Mouse (Mus musculus) cerebellum, postnatal 36 days (tissue): ENCODE measurements around the gene Tmem273.

ENCODE experiments used
- DNase-seq, 2 experiments: peaks; one replicate each; pipeline ENCODE4 v3.0.0; 2021 to 2022; ENCODE audit warnings: mixed read lengths in 2 of 2

The Tmem273 gene

DNA sequence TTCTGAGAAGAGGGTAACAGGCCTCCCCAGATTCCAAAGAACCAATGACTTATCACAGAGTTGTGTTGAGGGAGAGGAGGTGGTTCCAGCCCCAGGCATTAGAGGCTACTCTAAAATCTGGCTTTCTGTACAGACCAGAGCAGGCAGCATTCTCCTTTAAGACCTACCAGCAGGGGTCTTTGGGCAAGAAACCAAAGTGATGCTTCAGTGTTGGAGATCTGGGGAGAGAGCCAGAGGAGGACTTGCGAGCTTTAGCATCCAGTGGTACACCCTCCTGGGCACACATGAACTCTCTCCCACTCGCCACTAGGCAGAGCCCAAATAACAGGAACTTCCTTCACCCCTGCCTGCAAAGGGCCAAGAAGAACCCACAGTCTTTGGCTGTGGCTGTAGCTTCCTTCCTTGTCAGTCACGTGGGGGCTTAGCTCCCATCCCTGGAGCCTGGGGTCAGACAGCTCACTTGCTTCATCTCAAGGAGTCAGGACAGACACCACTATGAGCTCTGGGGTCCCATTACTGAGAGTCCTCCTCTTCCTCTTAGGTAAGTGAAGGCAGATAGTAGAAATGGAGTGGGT, at the start of gene Tmem273:
TSS of gene Tmem273 (plus strand) at position 408 of the 575 bp plus-strand sequence.
- no peak for DNase-seq

DNA sequence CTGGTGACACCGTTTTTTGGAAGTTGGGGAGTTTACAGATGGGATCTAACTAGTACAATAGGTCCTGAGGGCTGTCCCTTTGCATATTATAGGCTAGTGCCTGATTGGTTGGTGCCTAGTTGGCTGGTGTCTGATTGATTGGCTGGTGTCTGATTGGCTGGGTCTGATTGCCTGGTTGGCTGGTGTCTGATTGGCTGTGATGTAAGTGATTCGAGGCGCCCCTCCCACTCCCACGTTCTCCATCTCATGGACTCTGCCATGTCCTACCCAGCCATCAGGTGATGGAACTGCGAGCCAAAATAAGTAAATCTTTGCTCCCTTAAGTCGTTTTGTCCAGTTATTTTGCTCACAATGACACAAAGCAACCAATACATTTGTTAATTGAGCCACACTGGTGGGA, 49.2 kb upstream of the Tmem273 start:
- no peak for DNase-seq

DNA sequence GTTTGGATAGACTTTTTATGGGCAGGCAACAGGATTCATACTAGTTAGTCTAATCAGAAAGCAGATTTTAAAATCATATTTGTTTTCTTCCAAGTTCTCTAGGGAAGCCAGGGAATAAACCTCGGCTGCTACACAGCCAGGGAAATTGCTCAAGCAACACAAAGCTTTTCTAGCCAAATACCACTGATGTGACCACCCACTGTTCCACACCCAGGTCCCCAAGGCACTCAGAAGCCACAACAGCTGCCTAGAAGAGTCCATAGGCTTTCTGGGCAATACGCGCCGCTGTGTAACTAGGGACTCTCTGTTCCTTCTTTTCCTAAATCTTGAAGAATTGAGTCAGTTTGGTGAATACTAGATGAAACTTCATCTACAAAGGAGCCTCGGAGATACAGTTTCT, 47.2 kb upstream of the Tmem273 start:
- DNase-seq: no peak

DNA sequence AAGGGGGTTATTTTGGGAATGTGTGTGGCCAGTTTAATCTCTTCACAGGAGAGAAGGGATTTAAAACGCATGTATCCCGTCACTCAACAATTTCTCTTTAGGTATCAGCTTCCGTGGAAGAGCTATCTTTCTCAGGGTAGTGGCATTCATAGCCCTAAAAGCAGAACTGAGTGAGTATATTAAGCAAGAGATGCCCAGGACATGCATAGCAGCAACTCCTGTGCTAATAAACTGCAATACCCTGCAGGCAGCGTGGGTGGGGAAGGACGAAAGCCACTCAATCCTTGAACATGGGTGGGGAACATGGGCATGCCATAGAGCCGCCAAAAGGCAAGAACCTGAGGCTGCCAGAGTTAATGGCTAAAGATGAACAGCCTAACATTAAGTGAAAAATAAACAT, 37.2 kb upstream of the Tmem273 start:
- no peak for DNase-seq

DNA sequence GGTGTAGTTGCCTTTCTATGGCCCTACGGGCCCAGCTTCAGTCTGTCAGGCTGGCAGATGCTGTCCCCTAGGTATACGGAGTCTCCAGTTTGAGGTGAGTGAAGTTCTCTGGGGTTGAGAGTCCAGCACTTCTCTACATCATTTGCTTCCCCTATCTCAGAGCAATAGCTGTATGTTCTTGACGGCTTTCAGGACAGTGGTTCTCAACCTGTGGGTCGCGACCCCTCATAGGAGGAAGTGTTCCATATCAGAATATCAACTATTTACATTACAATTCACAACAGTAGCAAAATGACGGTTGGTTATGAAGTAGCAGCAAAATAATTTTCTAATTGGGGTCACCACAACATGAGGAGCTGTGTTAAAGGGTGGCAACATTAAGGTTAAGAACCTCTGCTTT, 35.0 kb upstream of the Tmem273 start:
- DNase-seq: no peak

DNA sequence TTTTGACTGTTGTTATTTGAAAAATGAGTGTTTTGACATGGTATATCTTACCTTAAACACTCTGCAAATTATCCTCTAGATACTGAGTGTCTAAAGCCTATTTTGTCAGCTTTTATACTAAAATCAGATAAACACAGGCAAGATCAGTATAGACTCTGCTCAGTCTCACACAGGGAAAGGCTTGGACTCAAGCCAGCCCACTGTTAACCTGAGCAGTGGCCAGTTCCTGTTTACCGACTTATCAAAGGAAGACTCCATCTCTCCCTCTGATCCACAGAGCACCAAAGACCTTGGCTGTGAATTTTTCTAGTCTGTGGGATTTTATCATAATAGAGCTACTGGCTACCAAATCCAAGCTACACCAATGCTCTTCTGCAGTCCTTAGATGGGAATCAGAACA, 31.5 kb upstream of the Tmem273 start:
- DNase-seq: peak in 1 of 2 experiments; percentile 5

DNA sequence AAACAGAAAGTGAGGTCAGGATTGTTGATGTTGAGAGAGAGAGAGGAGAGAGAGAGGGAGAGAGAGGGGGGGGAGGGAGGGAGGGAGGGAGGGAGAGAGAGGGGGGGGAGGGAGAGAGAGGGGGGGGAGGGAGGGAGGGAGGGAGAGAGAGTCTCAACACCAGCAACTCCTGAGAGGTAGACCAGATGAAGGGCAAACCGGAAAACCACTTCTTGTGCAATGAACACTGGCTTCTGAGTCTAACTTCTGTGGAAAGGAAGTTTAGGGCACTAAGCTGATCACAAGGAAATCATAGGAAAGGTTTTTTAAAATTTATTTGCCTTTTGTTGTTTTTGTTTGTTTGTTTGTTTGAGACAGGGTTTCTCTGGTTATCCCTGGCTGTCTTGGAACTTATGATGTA, 23.6 kb upstream of the Tmem273 start:
- no peak for DNase-seq

DNA sequence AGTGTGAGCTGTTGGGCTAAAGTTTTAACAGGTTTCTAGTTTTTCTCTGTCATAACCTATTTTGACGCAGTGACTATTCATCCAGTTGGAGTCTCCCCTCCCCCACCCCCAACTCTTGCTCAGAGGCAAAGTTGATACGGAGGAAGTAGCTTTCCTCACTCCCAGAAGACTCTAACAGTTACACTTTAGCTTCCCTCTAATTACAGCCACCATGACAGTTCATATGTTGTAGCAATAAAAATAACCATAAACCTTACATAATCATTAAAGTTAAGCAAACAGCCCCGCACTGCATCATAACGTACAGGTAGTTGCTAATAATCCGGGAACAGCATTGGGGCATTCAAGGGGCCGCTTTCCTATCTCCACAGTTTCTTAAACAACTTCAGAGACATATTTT, 15.2 kb upstream of the Tmem273 start:
- DNase-seq: no peak

DNA sequence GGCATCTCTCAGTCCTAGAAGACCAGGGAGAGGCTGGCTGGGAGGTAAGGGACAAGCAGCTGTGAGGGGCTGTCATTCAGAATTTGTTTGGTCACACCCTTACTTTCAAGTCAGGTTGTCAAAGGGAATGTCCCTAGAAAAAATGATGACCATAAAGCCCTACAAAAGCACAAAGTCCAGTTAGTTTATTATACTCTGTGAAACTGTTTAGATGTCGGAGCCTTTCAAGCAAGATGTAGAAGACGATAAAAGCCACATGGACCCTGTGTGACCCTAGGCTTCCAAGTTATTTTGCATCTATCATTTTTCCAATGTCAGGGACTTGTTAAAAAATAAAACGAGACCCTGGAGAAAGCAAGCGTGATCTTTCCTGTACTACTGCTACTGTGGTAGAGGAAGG, 13.7 kb upstream of the Tmem273 start:
- no peak for DNase-seq

DNA sequence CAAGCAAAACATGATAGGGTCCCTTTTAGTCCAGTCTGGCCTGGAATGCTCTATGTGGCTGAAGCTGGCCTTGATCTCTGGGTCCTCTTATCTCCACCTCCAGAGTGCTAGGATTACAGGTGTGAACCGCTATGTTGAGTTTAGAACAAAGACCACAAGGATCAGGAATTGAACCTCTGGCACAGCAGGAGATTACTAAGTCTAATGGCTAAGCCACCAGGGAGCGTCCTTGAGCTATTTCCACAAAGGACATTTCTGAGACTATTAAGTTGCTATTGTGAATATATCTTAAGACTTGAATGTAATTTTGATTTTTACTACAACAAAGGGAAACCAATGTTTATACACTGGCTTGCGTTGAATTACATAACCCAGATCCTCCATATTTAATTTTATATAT, 13.0 kb upstream of the Tmem273 start:
- no peak for DNase-seq

DNA sequence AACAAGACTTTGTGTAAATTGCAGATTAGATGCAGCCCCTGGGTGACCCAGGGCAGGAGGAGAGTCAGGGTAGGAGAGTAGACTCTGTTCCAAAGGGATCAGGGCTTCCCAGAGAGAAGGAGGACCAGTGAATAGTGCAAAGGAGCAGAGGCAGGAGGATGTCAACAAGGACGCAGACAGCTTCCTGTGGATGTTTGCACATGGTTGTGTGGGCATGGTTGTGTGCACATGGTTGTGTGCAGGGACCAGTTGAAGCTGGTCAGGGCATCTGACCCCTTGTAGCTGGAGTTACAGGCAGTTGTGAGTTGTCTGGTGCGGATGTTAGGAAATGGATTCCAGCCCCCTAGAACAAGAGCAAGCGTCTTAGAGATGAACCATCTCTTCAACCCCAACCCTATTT, 12.3 kb upstream of the Tmem273 start:
- no peak for DNase-seq

DNA sequence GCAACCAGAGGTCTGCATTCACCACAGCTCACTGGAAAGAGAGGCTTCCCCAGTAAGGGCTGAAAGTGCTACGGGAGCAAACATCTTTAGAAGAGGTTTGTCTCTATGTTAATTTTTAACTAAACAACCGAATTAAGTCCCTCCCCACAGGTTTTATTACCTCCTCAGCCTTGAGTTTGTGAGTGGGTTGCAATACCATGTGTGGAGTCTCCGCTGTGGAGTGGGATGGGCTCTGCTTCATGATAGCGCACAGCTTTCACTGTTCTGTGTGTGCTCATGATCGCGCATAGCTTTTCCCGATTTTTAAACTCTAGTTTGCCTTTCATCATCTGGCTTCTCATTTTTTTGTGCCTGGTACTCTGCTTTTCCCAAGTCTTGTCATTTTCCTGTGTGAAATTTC, 9.7 kb upstream of the Tmem273 start:
- DNase-seq: no peak

DNA sequence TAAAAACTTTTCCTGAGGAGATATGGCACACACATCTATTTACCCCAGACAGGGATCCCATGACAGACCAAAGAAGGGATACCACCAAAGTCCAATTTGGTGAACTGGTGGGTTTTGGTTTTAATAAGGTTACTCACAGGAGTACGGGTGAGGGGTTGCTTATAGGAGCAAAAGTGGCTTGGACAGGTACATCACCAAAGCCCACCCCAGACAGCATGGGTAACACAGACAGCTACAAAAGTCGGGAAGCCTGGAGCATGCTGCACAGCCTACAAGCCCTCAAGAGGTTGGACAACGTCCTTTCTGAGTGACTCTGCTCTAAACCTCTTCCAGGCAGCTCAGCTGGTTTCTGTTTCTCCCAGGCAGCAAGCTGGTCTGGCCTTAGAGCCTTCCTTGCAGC, 7.4 kb upstream of the Tmem273 start:
- DNase-seq: no peak

DNA sequence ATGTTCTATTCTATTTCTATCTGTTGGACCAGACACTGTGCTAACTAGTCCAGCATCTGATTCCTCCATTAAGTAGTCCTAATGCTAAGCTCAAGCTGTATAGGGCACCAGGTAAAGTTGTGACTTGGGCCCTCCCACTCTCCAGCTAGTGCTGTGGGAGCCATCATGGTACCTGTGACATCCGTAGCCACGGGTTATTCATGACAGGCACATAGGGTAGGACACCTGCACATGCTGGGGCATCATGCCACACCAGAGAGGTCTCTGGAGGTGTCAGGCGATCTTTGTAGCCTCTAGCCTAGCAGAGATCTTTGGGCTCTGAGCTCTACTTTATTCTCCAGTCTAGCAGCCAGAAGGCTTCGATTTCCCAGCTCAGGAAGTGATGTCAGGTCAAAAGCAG, 2.9 kb upstream of the Tmem273 start:
- DNase-seq: no peak

DNA sequence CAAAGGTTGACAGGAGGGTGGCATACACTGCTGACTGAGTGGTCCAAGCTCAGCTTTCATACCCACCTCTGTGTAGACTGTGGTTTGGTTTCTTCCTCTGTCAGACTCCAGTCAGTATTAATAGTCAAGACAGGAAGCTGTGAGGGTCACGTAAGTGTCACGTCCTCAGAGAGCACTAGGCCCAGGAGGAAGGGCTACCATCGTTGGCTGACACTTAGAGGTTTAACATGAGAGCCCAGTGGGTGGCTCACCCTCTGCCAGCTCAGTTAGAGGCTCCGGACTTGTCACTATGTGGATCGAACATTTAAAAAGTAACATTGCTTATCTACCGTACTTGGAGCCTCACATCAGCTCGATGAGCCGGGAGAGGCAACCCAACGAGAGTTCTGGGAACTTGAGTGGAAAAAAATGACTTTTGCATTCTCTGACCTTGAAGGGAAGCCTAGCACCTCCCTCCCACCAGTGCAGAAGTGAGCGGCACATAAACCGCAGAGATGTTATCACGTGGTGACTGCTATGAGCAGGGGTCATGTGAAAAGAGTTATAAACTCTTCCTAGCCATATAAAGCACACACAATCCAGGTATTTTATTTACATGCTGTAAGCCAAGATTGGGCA, 1.5 kb upstream of the Tmem273 start:
- no peak for DNase-seq

DNA sequence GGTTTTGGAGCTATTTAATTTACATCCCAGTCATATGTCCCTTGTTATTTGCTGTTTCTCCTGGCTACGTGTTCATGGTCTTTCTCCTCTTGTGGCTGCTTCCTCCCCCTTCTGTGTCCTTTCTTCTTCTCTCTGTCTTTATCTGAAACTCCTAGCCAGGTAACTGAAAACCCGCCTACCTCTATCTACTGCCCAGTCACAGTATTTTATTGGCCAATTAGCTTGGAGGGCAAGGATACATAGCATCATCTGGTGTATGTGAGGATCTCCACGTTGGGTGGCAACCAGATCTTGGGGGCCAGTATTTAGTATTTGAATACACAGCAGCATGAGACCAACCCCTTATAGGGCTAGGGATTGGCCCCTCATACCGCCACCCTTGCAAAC, 1.0 kb upstream of the Tmem273 start:
- no peak for DNase-seq

DNA sequence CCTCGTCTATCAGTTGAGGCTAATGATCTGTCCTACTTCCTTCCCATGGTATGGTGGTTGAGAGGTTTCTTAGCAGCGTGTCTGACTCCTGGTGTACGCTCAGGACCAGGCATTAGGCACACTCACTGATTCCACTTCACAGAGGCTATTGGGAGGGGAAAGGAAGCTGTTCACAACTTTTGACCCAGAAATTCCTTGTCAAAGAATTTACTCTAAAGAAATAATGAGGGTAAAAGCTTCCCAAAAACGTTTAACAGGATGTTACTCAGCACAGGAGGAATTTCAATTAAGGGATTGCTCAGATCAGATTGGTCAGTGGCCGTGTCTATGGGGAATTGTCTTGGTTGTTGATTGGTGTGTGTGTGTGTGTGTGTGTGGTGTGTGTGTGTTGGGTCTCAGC, 1.9 kb downstream of the Tmem273 start:
- DNase-seq: no peak

DNA sequence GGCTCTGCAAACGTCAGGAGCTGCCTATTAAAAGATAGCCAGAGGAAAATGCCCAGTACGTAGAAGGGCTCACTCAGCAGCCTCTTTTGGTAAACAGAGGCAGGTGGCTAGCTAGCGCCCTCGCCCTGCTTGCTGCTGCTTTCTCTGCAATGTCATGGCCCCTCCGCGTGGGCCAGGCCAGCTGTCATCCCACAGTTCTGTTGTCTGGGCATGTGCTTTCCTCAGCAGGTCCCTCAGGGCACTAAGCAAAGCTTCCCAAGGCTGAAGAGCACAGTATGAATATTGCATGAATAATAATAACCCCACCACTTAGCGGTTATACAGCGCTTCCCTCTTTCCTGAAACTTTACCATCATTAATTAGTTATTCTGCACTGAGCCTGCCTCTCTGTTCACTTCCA, 10.6 kb downstream of the Tmem273 start:
- no peak for DNase-seq

DNA sequence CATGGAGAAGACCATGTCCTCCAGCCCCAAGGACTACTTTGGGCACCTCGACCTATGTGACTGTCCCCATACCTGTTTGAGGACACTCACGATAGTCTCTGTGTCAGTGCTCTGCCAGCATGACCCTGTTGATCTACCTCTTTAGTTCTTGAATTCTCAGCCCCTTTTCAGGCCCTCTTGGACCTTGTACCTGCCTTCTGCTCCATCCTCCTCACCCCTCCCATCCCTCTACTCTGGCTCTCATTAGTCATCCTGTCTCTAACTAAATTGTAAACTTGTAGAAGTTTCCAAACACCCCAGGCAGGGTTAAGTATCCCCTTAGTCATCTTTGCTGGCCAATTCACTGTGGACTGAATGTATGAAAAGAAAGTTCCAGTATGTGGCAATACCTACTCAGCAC, 12.0 kb downstream of the Tmem273 start:
- DNase-seq: no peak

DNA sequence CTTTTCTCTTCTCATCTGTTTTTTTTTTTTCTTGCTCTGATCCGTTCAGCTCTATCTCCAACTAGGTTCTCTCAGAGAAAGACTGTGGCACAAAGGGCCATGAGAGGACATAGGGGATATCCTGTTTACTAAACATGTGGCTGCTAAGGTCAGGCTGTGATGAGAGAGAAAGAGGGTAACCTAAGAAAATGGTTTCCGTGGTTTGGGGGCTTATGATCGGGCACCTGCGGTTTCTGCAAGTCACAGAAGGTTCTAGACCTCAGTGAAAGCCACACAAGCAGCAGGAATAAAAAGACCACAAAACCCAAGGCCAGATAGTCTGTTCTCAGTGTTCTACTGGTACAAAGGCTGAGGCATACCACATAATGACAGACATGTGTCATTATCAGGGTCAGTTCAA, 12.6 kb downstream of the Tmem273 start:
- no peak for DNase-seq

DNA sequence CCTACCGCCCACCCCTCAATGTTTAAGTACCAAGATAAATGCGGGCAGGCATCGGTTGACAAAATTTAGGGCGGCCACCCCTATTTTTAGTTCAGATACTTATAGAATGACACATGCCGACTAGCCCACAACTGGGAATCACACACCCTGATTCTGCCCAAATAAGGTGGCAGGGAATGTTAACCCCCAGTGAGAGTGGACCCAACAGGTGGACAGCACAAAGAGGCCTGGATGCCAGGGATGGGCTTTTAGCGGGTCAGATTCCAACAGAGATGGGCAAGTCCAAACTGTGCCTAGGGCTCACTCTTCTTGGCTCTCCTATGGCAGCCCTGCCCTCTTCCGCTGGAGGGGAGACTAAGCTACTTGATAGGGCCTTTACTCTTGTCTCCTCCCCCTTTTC, 14.3 kb downstream of the Tmem273 start:
- no peak for DNase-seq

DNA sequence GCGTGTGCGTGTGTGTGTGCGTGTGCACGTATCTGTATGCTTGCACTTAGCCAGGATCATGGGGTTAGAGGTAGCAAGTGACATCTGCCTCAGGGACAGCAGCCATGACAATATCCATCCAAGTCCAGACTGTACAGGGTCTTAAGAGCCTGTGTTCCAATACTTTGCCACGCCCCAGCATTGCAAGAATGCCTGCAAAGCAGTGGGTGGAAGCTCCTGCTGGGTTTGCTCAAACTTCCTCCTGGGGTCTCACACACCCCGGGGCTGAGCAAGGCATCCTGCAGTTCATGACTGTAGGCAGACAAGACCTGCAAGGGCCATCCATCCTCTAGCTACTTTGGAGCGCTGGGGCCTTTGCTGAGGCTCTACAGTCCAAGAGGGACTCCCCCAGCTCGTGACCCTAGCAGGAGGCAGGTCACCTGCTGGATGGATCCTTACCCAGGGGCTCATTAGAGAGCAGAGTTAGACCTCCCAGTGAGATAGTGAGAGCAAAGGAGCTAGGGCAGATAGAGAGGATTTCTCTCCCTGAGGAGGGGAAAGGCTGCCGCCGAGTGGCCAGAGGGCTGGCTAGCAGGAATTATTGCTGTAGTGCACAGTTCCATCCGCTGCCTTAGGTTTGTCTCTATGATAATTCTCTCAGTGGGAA, 15.4 kb downstream of the Tmem273 start:
- DNase-seq: no peak

DNA sequence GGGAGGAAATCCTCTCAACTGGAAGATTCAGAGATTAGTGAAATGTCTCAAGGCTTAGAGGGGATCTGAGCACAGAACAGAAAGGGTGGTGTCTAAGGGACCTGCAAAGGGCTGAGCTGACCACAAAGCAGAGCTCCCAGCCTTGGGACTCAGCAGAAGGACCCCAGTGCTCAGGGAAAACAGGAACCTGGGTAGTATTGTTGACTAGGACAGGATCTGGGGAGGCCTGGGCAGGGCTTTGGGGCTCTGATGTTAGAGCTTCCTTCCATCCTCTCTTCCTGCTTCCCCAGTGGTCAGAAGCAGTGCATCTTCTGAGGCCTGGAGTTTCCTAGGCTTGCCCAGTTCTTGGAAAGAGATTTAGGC, 15.9 kb downstream of the Tmem273 start:
- no peak for DNase-seq

DNA sequence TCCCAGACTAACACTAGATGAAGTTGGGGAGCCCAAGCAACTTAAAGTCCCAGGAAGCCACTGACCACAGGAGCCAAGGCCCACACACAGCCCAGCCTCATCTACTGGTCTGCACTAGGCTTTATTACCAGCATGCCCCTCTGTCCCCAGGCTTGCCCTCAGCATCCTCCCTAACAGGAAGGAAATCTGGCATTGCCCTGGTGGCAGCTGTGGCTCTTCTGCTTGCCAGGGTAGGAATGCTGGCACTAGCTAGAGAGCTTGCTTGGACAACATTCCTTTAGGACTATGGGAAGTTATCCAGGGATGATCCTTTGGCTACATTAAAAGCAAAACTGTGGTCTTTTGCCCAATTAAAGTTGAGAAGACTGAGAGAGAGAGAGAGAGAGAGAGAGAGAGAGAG, 24.3 kb downstream of the Tmem273 start:
- DNase-seq: no peak

DNA sequence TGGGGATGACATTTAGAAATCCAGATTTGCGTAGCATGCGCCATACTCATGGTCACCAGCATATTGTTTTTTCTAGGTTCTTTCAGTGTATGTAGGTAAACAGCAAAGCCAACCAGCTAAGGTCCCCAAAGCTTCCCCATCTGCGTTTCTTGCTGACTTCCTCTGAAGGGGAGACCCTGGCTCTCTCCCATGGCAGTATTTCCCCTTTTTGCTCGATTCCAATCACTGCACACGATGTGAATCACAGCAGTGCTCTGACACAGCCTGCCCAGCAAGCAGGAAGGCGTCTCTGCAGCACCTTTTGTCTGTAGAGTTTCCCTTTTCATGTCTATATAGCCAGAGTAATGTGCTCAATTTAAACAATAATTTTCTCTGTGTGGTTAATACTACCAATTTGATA, 26.7 kb downstream of the Tmem273 start:
- DNase-seq: no peak
